Mouse (Mus musculus): ENCODE results near the gene Eno3.

DNA sequence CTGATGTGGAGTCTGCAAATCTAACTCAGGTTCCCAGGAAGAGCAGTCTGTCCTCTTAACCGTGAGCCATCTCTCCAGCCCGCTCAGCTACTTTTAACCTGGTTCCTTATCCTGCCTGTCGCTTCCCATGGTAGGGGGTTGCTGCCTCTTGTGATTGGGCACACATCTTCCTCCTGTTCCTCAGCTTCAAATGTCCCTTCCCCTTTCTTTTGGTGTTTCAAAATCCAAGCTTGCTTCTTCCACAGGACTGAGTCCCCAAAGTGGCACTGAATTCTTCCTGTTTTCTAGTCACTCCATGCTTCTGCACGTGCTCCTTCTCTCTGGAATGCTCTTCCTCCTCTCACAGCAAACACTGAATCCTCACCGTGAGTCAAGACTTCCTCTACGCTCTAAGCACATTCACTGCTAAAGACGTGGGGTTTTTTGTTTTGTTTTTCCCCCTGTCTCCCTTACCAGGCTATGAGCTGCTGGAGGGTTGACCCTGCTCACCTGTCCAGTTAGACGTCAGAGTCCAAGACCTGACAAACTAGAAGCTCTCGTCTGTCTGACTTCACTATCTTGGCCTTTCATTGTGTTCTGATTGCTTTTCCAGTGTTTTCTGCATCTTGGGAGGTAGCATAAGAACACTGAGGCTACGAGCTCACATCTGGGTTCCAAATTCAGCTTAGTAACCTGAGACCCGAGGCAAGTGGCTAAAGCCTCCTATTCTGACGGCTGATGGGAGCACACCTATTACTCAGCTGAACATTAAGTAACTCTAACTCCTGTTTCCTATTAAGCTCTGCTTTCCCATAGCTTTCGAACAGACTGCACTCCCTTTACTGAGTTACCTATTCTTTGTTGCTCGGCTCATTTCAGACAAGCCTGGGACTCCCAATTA lies 10.5 kb downstream of the Eno3 start:
- TF ChIP-seq EP300 (IDR thresholded peaks at IDR 0.05; ENCODE audit: insufficient read depth, low read depth, low read length) (no peak), CTCF (IDR thresholded peaks at IDR 0.05) (no peak), POLR2A (IDR thresholded peaks at IDR 0.05; ENCODE audit: insufficient read depth, low read depth, low read length) (no peak)
